ENCODE assay signal across 11 mouse cellular contexts in the genomic region with DNA sequence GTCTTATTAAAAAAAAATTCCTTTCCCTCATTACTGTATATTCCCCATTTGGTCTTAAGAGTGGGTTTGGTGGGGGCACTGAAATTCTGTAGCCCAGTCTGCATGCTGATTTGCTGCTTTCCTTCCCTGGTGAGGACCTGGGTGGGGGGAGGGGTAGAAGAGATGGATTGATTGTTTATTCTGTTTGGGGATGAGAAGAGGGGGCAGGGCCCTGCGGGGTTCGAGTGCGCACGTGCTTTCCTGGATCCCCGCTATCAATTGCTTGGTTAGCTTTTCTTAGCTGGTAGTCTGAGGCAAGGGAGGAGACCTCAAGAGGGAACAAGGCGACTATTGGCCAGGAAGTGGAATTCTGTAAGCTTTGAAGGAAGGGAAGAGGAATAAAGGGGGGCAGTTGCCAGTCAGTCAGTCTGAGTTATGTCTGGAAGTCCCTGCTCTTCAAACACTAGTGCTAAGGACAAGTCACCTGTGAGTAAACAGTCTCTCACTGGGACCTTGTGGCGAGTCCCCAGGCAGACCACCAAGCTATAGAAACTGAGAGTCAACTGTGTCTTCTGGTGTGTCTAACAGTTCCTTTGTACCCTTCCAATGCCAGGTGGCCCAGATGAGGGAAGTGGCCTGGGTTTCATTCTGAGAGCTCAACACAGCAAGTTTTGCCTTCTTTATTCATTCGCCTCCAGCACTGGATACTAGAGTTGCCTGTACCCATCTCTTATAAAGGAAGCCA.
DNase-seq lines count a peak whose midpoint lies in the region; ATAC-seq and TF ChIP-seq lines count a peak whose summit lies in the region.
"Had no signal": no experiment of that assay in that cellular context is flagged by ENCODE, and none has a peak within 500 bp of the region (broad histone marks: within the 10 kb centered on the region; RNA-seq: fewer than 3 reads in every experiment).

No protein-coding gene starts in this region.

- in situ Hi-C loops in CH12.LX (cut with MboI; ENCODE audit: low pct_ligation_motif_present, low pct_unique_long_range_greater_than_20kb, low sequenced_read_pairs): no loop called here

- TF ChIP-seq CTCF in CH12.LX (conservative IDR thresholded peaks at IDR 0.05 in 1 of 2, IDR thresholded peaks at IDR 0.05 in 1 of 2; ENCODE audit: low read depth in 2 of 2, low read length in 2 of 2): no peak
- no peak for TF ChIP-seq CTCF in bone marrow macrophage, adult 2 months (IDR thresholded peaks at IDR 0.05; ENCODE audit: low read depth, low read length)

- H3K9ac ChIP-seq in limb, embryonic 12.5 days (replicated peaks): no peak overlapping the region
- peak overlapping the region; percentile 31; the same call in 1 of the 2 replicates for H3K9ac ChIP-seq in CH12.LX (ENCODE audit: insufficient read depth, low read depth)
- H3K9ac ChIP-seq: embryonic facial prominence, embryonic 13.5 days; liver, embryonic 12.5 days had no signal

- 41% methylated on average over 8 of the region's 8 CpGs for WGBS in limb, embryonic 12.5 days
- 35% methylated on average over 8 of the region's 8 CpGs for WGBS in limb, embryonic 10.5 days

- no peak overlapping the region for H3K27ac ChIP-seq in limb, embryonic 12.5 days
- no peak overlapping the region for H3K27ac ChIP-seq in limb, embryonic 10.5 days
- peak overlapping the region; percentile 63 for H3K27ac ChIP-seq in CH12.LX (ENCODE audit: insufficient read depth, low read depth)
- H3K27ac ChIP-seq in bone marrow macrophage, adult 2 months (ENCODE audit: insufficient read depth, low read depth, low read length): peak overlapping the region; percentile 33
- H3K27ac ChIP-seq: embryonic facial prominence, embryonic 13.5 days; liver, embryonic 12.5 days had no signal

- ATAC-seq in limb, embryonic 12.5 days (ENCODE audit: insufficient number of reproducible peaks, insufficient read depth, low FRiP score, low TSS enrichment, low read depth): 0 out of 2 replicates have a peak, but pooled peaks have one; percentile 29

- H3K4me2 ChIP-seq in limb, embryonic 12.5 days: no peak overlapping the region
- peak overlapping the region; percentile 80 for H3K4me2 ChIP-seq in CH12.LX (ENCODE audit: insufficient read depth, low read depth, poor library complexity, severe bottlenecking)
- H3K4me2 ChIP-seq: embryonic facial prominence, embryonic 13.5 days; liver, embryonic 12.5 days had no signal

- TF ChIP-seq POLR2A in CH12.LX (IDR thresholded peaks at IDR 0.05; ENCODE audit: low read depth, low read length): no peak
- TF ChIP-seq POLR2A in bone marrow macrophage, adult 2 months (IDR thresholded peaks at IDR 0.05; ENCODE audit: borderline replicate concordance, low read depth, low read length): no peak

- no peaks in the 10 kb centered on the region; the same call in 1 of the 2 replicates for H3K79me2 ChIP-seq in CH12.LX (replicated peaks; ENCODE audit: control insufficient read depth, extremely low read depth, insufficient read depth, poor library complexity, severe bottlenecking)

- H3K27me3 ChIP-seq in limb, embryonic 12.5 days: no peaks in the 10 kb centered on the region
- H3K27me3 ChIP-seq in limb, embryonic 10.5 days (ENCODE audit: low read depth, poor library complexity, severe bottlenecking): no peaks in the 10 kb centered on the region
- no peaks in the 10 kb centered on the region for H3K27me3 ChIP-seq in CH12.LX (replicated peaks)
- H3K27me3 ChIP-seq: embryonic facial prominence, embryonic 13.5 days; liver, embryonic 12.5 days had no signal

- no peak for DNase-seq in limb, embryonic 10.5 days (ENCODE audit: low spot score)
- DNase-seq in CH12.LX (ENCODE audit: extremely low read depth): peak; percentile 88
- peak; percentile 40 for DNase-seq in mesoderm, embryonic 11.5 days (ENCODE audit: low read depth, low spot score)
- no peak for DNase-seq in lung, postnatal 36 days
- DNase-seq in gastrocnemius, postnatal 25 days: no peak
- DNase-seq: right cerebral cortex, adult 18-20 months; thymus, adult 18-20 months had no signal

- peak; percentile 92 for TF ChIP-seq EP300 in CH12.LX (IDR thresholded peaks at IDR 0.05; ENCODE audit: low read length)

- no peaks in the 10 kb centered on the region for H3K9me3 ChIP-seq in limb, embryonic 12.5 days
- no peaks in the 10 kb centered on the region for H3K9me3 ChIP-seq in limb, embryonic 10.5 days (replicated peaks)
- no peaks in the 10 kb centered on the region for H3K9me3 ChIP-seq in CH12.LX (replicated peaks; ENCODE audit: low read length)
- H3K9me3 ChIP-seq: embryonic facial prominence, embryonic 13.5 days; liver, embryonic 12.5 days had no signal

- dilution Hi-C loops in CH12.LX (cut with MboI; ENCODE audit: extremely low pct_ligation_motif_present, extremely low pct_unique_long_range_greater_than_20kb, low sequenced_read_pairs): no loop called here

- H3K4me1 ChIP-seq in limb, embryonic 12.5 days (replicated peaks): peaks cover 37% of the 10 kb centered on the region
- H3K4me1 ChIP-seq in limb, embryonic 10.5 days: peaks cover 21% of the 10 kb centered on the region
- H3K4me1 ChIP-seq in CH12.LX (ENCODE audit: control insufficient read depth in 1 of 2, insufficient read depth in 2 of 2): peaks cover 27 to 87% of the 10 kb centered on the region in 2 experiments
- H3K4me1 ChIP-seq in bone marrow macrophage, adult 2 months (ENCODE audit: control insufficient read depth, insufficient read depth, low read length): peaks cover 39% of the 10 kb centered on the region

- no peak overlapping the region for H3K4me3 ChIP-seq in limb, embryonic 12.5 days (replicated peaks)
- no peak overlapping the region for H3K4me3 ChIP-seq in limb, embryonic 10.5 days
- H3K4me3 ChIP-seq in CH12.LX (replicated peaks in 1 of 3; ENCODE audit: low read depth in 2 of 3, low read length in 2 of 3, poor library complexity in 1 of 3): no peak overlapping the region
- H3K4me3 ChIP-seq in bone marrow macrophage, adult 2 months (ENCODE audit: insufficient read depth, low read length): no peak overlapping the region
- H3K4me3 ChIP-seq: embryonic facial prominence, embryonic 13.5 days; liver, embryonic 12.5 days had no signal

- no peaks in the 10 kb centered on the region for H3K36me3 ChIP-seq in limb, embryonic 12.5 days
- 0 out of 2 replicates have a peak, but pooled peaks cover 13% of the 10 kb centered on the region for H3K36me3 ChIP-seq in limb, embryonic 10.5 days
- peaks cover 6 to 51% of the 10 kb centered on the region in 2 experiments for H3K36me3 ChIP-seq in CH12.LX (replicated peaks in 1 of 2; ENCODE audit: control insufficient read depth in 1 of 2, insufficient read depth in 1 of 2, low read length in 1 of 2)

- TF ChIP-seq RAD21 in CH12.LX (IDR thresholded peaks at IDR 0.05; ENCODE audit: low read depth, low read length): peak; percentile 21

TF ChIP-seq in CH12.LX, 34 proteins besides CTCF, POLR2A, EP300 and RAD21:
- peak; percentile 82 for TF ChIP-seq ETS1 (conservative IDR thresholded peaks at IDR 0.05; ENCODE audit: low read depth, low read length)
- peak; percentile 50; the same call in 1 of the 2 replicates for TF ChIP-seq RCOR1 (conservative IDR thresholded peaks at IDR 0.05; ENCODE audit: low read depth, low read length)
- peak; percentile 93 for TF ChIP-seq IRF4 (IDR thresholded peaks at IDR 0.05; ENCODE audit: low read depth, low read length)
- 0 out of 2 replicates have a peak, but pooled peaks have one; percentile 47 for TF ChIP-seq MAFK (IDR thresholded peaks at IDR 0.05; ENCODE audit: insufficient replicate concordance, low read length)
- TF ChIP-seq TCF12 (IDR thresholded peaks at IDR 0.05; ENCODE audit: low read depth, low read length): peak; percentile 97
- TF ChIP-seq USF2 (conservative IDR thresholded peaks at IDR 0.05; ENCODE audit: low read depth, low read length): no peak
- TF ChIP-seq MXI1 (IDR thresholded peaks at IDR 0.05; ENCODE audit: low read depth, low read length): peak; percentile 66
- peak; percentile 39; the same call in 1 of the 2 replicates for TF ChIP-seq JUN (IDR thresholded peaks at IDR 0.05; ENCODE audit: insufficient read depth, low read depth, low read length)
- TF ChIP-seq GABPA (IDR thresholded peaks at IDR 0.05; ENCODE audit: insufficient replicate concordance, low read depth, low read length): no peak
- TF ChIP-seq MAX (IDR thresholded peaks at IDR 0.05; ENCODE audit: low read length): peak; percentile 44
- peak; percentile 69; the same call in 1 of the 2 replicates for TF ChIP-seq JUND (conservative IDR thresholded peaks at IDR 0.05; ENCODE audit: low read depth, low read length)
- peak; percentile 59 for TF ChIP-seq CHD2 (IDR thresholded peaks at IDR 0.05; ENCODE audit: low read length)
- TF ChIP-seq UBTF (IDR thresholded peaks at IDR 0.05; ENCODE audit: low read depth, low read length): no peak
- peak; percentile 78 for TF ChIP-seq MEF2A (IDR thresholded peaks at IDR 0.05; ENCODE audit: borderline replicate concordance, low read depth, low read length)
- TF ChIP-seq BHLHE40 (IDR thresholded peaks at IDR 0.05; ENCODE audit: low read depth, low read length): peak; percentile 77
- TF ChIP-seq MYC (IDR thresholded peaks at IDR 0.05; ENCODE audit: low read depth, low read length): peak; percentile 60; the same call in 1 of the 2 replicates
- TF ChIP-seq NRF1 (IDR thresholded peaks at IDR 0.05; ENCODE audit: low read depth, low read length): no peak
- TF ChIP-seq ZMIZ1 (IDR thresholded peaks at IDR 0.05; ENCODE audit: low read depth, low read length): no peak
- peak; percentile 78; the same call in 1 of the 2 replicates for TF ChIP-seq SIN3A (IDR thresholded peaks at IDR 0.05; ENCODE audit: low read length)
- 0 out of 2 replicates have a peak, but pooled peaks have one; percentile 0 for TF ChIP-seq ELF1 (IDR thresholded peaks at IDR 0.05; ENCODE audit: low read depth, low read length)

Comparison
In these comparisons a context has a peak if more than half of its experiments do, and no peak if none do; other contexts are left out.
1. H3K27ac ChIP-seq: peak in CH12.LX (single experiment) and bone marrow macrophage, adult 2 months (single experiment); none in limb, embryonic 12.5 days (single experiment) and limb, embryonic 10.5 days (single experiment).
2. DNase-seq: peak in CH12.LX (single experiment) and mesoderm, embryonic 11.5 days (single experiment); none in limb, embryonic 10.5 days (single experiment), lung, postnatal 36 days (single experiment) and gastrocnemius, postnatal 25 days (single experiment).